ENCODE assay signal across 23 mouse cellular contexts in the genomic region with DNA sequence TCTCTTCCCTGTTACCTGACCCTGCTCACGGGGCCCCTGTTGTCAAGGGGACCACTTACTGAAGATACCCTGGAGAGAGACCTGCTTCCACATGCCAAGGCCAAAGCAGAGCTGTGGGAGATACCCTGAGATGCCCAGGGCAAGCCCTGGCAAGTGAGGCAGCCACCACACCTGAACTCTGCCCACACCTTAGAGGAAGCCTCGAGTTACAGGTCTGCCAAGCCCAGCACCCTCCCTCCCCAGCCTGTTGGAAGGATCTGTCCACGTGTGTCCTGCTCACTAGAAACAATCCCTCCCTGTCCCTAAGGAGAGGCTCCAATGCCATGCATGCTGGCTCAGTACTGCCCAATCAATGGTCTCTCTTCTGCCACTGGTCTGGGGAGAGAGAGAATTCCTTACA. TPM values are rescaled to one million over a fixed set of nuclear protein-coding genes. Genes with fewer than 3 reads are reported as not detected.
"Had no signal": no experiment of that assay in that cellular context is flagged by ENCODE, and none has a peak within 500 bp of the region (broad histone marks: within the 10 kb centered on the region; RNA-seq: fewer than 3 reads in every experiment).

No protein-coding gene starts in this region.

- H3K4me2 ChIP-seq: limb, embryonic 13.5 days; liver, embryonic 12.5 days; liver, embryonic 15.5 days; lung, embryonic 15.5 days; midbrain, embryonic 13.5 days; neural tube, embryonic 13.5 days had no signal

- DNase-seq: kidney, adult 18-20 months; kidney, postnatal 25 days; layer of hippocampus, adult 9-11 months; left cerebral cortex, postnatal 4 days; liver; lung, adult 18-20 months; lung, postnatal 10 days; lung, postnatal 36 days; thymus, adult 18-20 months; thymus, postnatal 36 days had no signal

- ATAC-seq: inflammation-experienced regulatory T-cells, adult 6 months; liver, embryonic 12.5 days; midbrain, embryonic 13.5 days had no signal

- H3K27ac ChIP-seq: kidney, postnatal 0 days; layer of hippocampus, adult 2 months; left cerebral cortex, adult 2 months; limb, embryonic 13.5 days; liver, embryonic 12.5 days; liver, embryonic 15.5 days; lung, embryonic 15.5 days; midbrain, embryonic 10.5 days; midbrain, embryonic 13.5 days; neural tube, embryonic 13.5 days had no signal

- H3K4me1 ChIP-seq: megakaryocyte, embryonic 14.5 days had no signal

- H3K4me3 ChIP-seq: layer of hippocampus, adult 2 months; left cerebral cortex, adult 2 months; limb, embryonic 13.5 days; liver, embryonic 12.5 days; liver, embryonic 15.5 days; lung, embryonic 15.5 days; megakaryocyte, embryonic 14.5 days; midbrain, embryonic 10.5 days; midbrain, embryonic 13.5 days; myocyte; neural tube, embryonic 13.5 days had no signal

- H3K36me3 ChIP-seq: liver, embryonic 12.5 days; liver, embryonic 15.5 days; lung, embryonic 15.5 days; midbrain, embryonic 10.5 days; midbrain, embryonic 13.5 days; neural tube, embryonic 13.5 days had no signal

- H3K27me3 ChIP-seq: limb, embryonic 13.5 days; liver, embryonic 12.5 days; liver, embryonic 15.5 days; lung, embryonic 15.5 days; megakaryocyte, embryonic 14.5 days; midbrain, embryonic 13.5 days; neural tube, embryonic 13.5 days had no signal

- H3K9me3 ChIP-seq: liver, embryonic 12.5 days; liver, embryonic 15.5 days; lung, embryonic 15.5 days; midbrain, embryonic 10.5 days; midbrain, embryonic 13.5 days; neural tube, embryonic 13.5 days had no signal

- H3K9ac ChIP-seq: limb, embryonic 13.5 days; liver, embryonic 12.5 days; liver, embryonic 15.5 days; lung, embryonic 15.5 days; midbrain, embryonic 13.5 days; neural tube, embryonic 13.5 days had no signal

RNA-seq across cellular contexts. Expression of gene Kazn, which starts 56.2 kb away (rescaled TPM):
- polyA plus RNA-seq: inflammation-experienced regulatory T-cells, adult 6 months; myocyte had no signal
